Mouse (Mus musculus): ENCODE measurements around the gene Bicdl2.

- TF ChIP-seq GABPA (IDR thresholded peaks at IDR 0.05; ENCODE audit: low read depth, low read length) (no peak), POLR2A (IDR thresholded peaks at IDR 0.05; ENCODE audit: control insufficient read depth in 1 of 2, insufficient read depth in 1 of 2, low read depth in 1 of 2, low read length in 2 of 2, poor library complexity in 1 of 2) (no peak), HCFC1 (IDR thresholded peaks at IDR 0.05; ENCODE audit: low read depth, low read length) (no peak), NRF1 (IDR thresholded peaks at IDR 0.05; ENCODE audit: insufficient read depth, low read depth, low read length, poor library complexity, severe bottlenecking) (no peak), ZMIZ1 (IDR thresholded peaks at IDR 0.05; ENCODE audit: low read depth, low read length) (no peak)
Measured at GRCm38 (mm10) chr17:23674271-23674952, 14.1 kb downstream of the Bicdl2 start.
